Mouse (Mus musculus) kidney, adult 2 months (tissue): ENCODE measurements at regions not wholly inside any gene's neighbourhood (a gene's known extent, or its start where the extent isn't known, plus 50 kb on each side); places are given as distances from the start of the nearest gene placed in this dataset.

Experiments
- CTCF ChIP-seq: fragments of 200-500 bp; conservative IDR thresholded peaks from 2 replicates; pipeline ENCODE4 v1.5.1; 2011; ENCODE audit warnings: low read depth, mild to moderate bottlenecking, control low read depth, low read length, moderate library complexity, mixed read lengths; ENCODE audit not compliant: insufficient read depth, insufficient read length
- POLR2A ChIP-seq: fragments of 200-500 bp; IDR thresholded peaks from one replicate; pipeline ENCODE4 v1.6.1; 2011; ENCODE audit warnings: low read depth, low read length, control low read depth

DNA sequence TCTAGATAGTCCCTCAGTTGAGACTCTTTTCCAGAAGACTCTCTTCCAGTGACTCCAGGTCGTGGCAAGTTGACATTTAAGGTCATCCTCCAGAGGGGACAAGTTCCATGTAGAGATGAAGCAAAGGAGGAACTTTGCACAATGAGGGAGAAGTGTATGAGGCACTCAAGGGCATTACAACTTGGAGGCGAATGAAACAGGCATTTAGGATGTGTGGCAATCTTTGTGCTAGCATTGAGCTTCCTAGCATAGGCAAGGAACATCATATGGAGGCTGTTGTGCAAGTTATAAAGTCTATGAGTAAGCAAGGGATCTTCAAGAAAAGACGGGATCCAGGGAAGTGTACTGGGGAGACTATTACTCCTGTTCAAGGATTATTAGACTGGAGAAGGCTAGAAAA, 70.9 kb downstream of the Kctd12 start:
- TF ChIP-seq CTCF (no peak), POLR2A (no peak)
